8 mouse cellular contexts compared by ENCODE assay signal in the genomic region with DNA sequence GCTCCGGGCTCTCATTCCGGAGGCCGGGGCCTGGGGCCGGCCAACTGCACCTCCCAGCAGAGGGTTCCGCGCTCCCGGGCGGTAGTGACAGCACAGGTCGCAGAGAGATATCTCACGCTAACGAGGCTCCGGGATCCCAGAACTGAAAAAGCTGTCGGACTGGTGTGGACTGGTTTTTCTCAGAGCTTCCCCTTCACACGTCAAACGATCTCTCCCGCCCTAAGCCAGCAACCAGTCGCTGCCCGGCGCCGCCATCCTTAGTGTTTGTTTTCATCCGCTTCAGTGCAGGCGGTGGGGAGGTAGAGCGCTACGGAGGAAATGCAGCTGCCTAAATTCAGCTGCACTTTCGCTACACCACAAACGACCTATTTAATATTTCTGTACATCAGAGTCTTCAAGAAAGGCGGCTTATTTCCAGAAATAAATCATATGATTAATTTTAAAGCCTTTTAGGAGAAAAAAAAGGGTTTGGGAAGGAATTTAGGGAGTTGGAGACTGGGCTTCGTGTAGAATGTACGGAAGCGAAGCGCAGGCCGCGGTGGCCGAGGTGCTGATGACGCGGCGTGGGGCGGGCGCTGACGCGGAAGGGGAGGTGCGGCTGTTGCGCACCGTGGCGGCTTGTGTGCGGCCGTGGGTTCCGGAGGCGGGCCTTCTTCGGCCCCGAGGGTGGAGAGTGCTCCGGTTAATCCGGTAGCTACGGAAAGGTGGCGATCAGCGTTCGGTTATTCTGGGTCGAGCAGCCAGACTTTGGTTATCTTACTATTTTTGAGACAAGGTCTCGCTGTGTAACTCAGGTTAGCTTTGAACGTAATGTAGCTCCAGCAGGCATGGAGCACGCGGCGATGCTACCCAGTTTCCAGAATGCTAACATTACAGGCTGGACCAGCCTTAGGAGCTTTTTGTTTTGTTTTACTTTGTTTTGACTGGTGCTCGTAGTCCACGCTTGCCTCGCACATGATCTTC. TPM values are rescaled to one million over a fixed set of nuclear protein-coding genes. Genes with fewer than 3 reads are reported as not detected.
A peak's percentile ranks its signal among the peaks of the same experiment; 100 is the strongest.
DNase-seq lines count a peak whose midpoint lies in the region; ATAC-seq lines count a peak whose summit lies in the region.

A gene (minus strand): TSS at position 305 of the 963 bp plus-strand sequence.
A gene (plus strand): TSS at position 581 of the 963 bp plus-strand sequence.

- peak within 1 kb of the TSS; percentile 69 for H3K4me3 ChIP-seq in hindbrain, embryonic 16.5 days (ENCODE audit: low read length)
- peak within 1 kb of the TSS; percentile 91 for H3K4me3 ChIP-seq in macrophage (ENCODE audit: inconsistent target)

- no peaks in the 10 kb centered on the region for H3K27me3 ChIP-seq in hindbrain, embryonic 16.5 days (replicated peaks; ENCODE audit: control insufficient read depth, insufficient read depth, low read length)

- H3K9me3 ChIP-seq in hindbrain, embryonic 16.5 days (ENCODE audit: control insufficient read depth, low read length) = no peaks in the 10 kb centered on the region

- H3K4me2 ChIP-seq in hindbrain, embryonic 16.5 days (ENCODE audit: low read length) = peak within 1 kb of the TSS; percentile 85

- peaks cover 47% of the 10 kb centered on the region for H3K79me2 ChIP-seq in macrophage (ENCODE audit: inconsistent target)

- peak; percentile 94 for DNase-seq in R1 (ENCODE audit: low read depth, low spot score)
- DNase-seq in cerebellum, postnatal 25 days = peak; percentile 94 to 96
- peak; percentile 91 to 93 for DNase-seq in frontal cortex, postnatal 36 days (ENCODE audit: low spot score in 2 of 2)
- DNase-seq in left cerebral cortex, adult 18-20 months (ENCODE audit: low spot score in 2 of 2) = peak; percentile 90 to 94
- peak; percentile 94 for DNase-seq in right cerebral cortex, adult 18-20 months
- DNase-seq in urinary bladder, postnatal 10 days (ENCODE audit: low spot score) = peak; percentile 76

- H3K36me3 ChIP-seq in hindbrain, embryonic 16.5 days (ENCODE audit: control insufficient read depth, insufficient read depth, low read length) = no peaks in the 10 kb centered on the region
- no peaks in the 10 kb centered on the region for H3K36me3 ChIP-seq in macrophage (ENCODE audit: inconsistent target)

- H3K9ac ChIP-seq in hindbrain, embryonic 16.5 days (ENCODE audit: low read depth, low read length) = peak within 1 kb of the TSS; percentile 68

- H3K4me1 ChIP-seq in hindbrain, embryonic 16.5 days (ENCODE audit: control insufficient read depth, insufficient read depth, low read depth, low read length) = peaks cover 16% of the 10 kb centered on the region

- ATAC-seq in hindbrain, embryonic 16.5 days = peak; percentile 99

- under 1% methylated on average over 66 of the region's 66 CpGs for WGBS in hindbrain, embryonic 16.5 days
- WGBS in macrophage (ENCODE audit: missing documents) = under 1% methylated on average over 56 of the region's 66 CpGs

- peak within 1 kb of the TSS; percentile 81 for H3K27ac ChIP-seq in hindbrain, embryonic 16.5 days (ENCODE audit: low read depth, low read length)
- H3K27ac ChIP-seq in macrophage = peak within 1 kb of the TSS; percentile 90

RNA-seq across cellular contexts. Expression of the first gene that starts in this region (rescaled TPM):
- 32.8 and 39.4 TPM in 2 replicates for polyA plus RNA-seq in hindbrain, embryonic 16.5 days (2015; fragmentation: Nextera tagmentation; extraction: Ambion mirVana)
- 10 to 100 TPM; 91.9 to 92.9 TPM for total RNA-seq in left cerebral cortex, adult 18-20 months (2021)
- 10 to 100 TPM; 10.3 to 38.4 (median 22.3) TPM for total RNA-seq in macrophage (2018; cell fraction: chromatin; rRNA removed)
- total RNA-seq in macrophage (2018; cell fraction: cytosol; rRNA removed) = 10 to 100 TPM; 20.8 to 37.4 (median 29.2) TPM
- total RNA-seq in macrophage (2018; cell fraction: nucleus; rRNA removed) = 10 to 100 TPM; 15.8 to 39.1 (median 27.7) TPM
- 18.4 to 29.2 TPM (median 20.7 TPM) in 3 replicates for polyA plus RNA-seq in macrophage (2018)

RNA-seq across cellular contexts. Expression of the second gene that starts in this region (rescaled TPM):
- polyA plus RNA-seq in hindbrain, embryonic 16.5 days (2015; fragmentation: Nextera tagmentation; extraction: Ambion mirVana) = 16.7 and 17.9 TPM in 2 replicates
- total RNA-seq in left cerebral cortex, adult 18-20 months (2021) = 1 to 10 TPM; 6.6 to 7.8 TPM
- 10 to 100 TPM in 7 of 26 experiments, 1 to 10 TPM in 19; 2.0 to 20.3 (median 6.0) TPM for total RNA-seq in macrophage (2018; cell fraction: chromatin; rRNA removed)
- 1 to 10 TPM in 25 of 26 experiments, under 1 TPM in 1; 0.48 to 8.3 (median 5.1) TPM for total RNA-seq in macrophage (2018; cell fraction: cytosol; rRNA removed)
- total RNA-seq in macrophage (2018; cell fraction: nucleus; rRNA removed) = 10 to 100 TPM in 5 of 26 experiments, 1 to 10 TPM in 21; 1.4 to 15.6 (median 5.5) TPM
- 2.3 to 5.9 TPM (median 4.5 TPM) in 3 replicates for polyA plus RNA-seq in macrophage (2018)

Comparison
In these comparisons a context has a peak if more than half of its experiments do, and no peak if none do; other contexts are left out.
1. Peak in every context shown above with its lines: DNase-seq, ATAC-seq, H3K4me3 ChIP-seq and H3K27ac ChIP-seq.